Mouse (Mus musculus) forebrain, postnatal 0 days (tissue): Measurements from ENCODE around the gene Kcnmb1. TPM values are rescaled to one million over a fixed set of nuclear protein-coding genes. Genes with fewer than 3 reads are reported as not detected.

Source experiments
- ATAC-seq: fragments of 200-750 bp; cut with Nextera tagmentation; 2 replicates; pipeline ENCODE4 v1.8.0; 2017; ENCODE audit warnings: mild to moderate bottlenecking, moderate library complexity
- DNase-seq: peaks from one replicate; pipeline ENCODE4 v3.0.0-alpha.2; 2015
- H3K27ac ChIP-seq: fragments of 300-500 bp; sonication (generic); 2 replicates; pipeline ENCODE4 v1.5.1; 2014; ENCODE audit warnings: low read depth, mild to moderate bottlenecking, antibody characterized with exemption, low read length, moderate library complexity, mixed read lengths
- H3K27me3 ChIP-seq: fragments of 300-500 bp; sonication (generic); 2 replicates; pipeline ENCODE4 v1.6.1; 2014; ENCODE audit warnings: mild to moderate bottlenecking, low read length, mixed read lengths; ENCODE audit not compliant: insufficient read depth
- H3K36me3 ChIP-seq: fragments of 300-500 bp; sonication (generic); 2 replicates; pipeline ENCODE4 v1.6.1; 2014; ENCODE audit warnings: mild to moderate bottlenecking, moderate library complexity; ENCODE audit not compliant: insufficient read depth
- H3K4me1 ChIP-seq: fragments of 300-500 bp; sonication (generic); 2 replicates; pipeline ENCODE4 v1.6.1; 2014; ENCODE audit warnings: antibody characterized with exemption; ENCODE audit not compliant: insufficient read depth
- H3K4me2 ChIP-seq: fragments of 300-500 bp; sonication (generic); 2 replicates; pipeline ENCODE4 v1.6.1; 2014; ENCODE audit warnings: low read depth, mild to moderate bottlenecking, moderate library complexity
- H3K4me3 ChIP-seq: fragments of 300-500 bp; sonication (generic); 2 replicates; pipeline ENCODE4 v1.5.1; 2014; ENCODE audit warnings: low read depth, low read length, mixed read lengths
- H3K9ac ChIP-seq: fragments of 300-500 bp; sonication (generic); 2 replicates; pipeline ENCODE4 v1.6.1; 2014; ENCODE audit warnings: mild to moderate bottlenecking
- H3K9me3 ChIP-seq: fragments of 300-500 bp; sonication (generic); 2 replicates; pipeline ENCODE4 v1.6.1; 2016; ENCODE audit warnings: low read length
- CTCF ChIP-seq: sonication (generic); IDR thresholded peaks from 2 replicates; pipeline ENCODE4 v1.5.1; 2016; ENCODE audit warnings: antibody characterized with exemption, control low read depth, low read depth
- WGBS: fragments of 180-500 bp; shearing (Covaris S2); extraction: QIAGEN DNeasy Blood & Tissue Kit; methylation state at CpG from one replicate; pipeline ENCODE4 v1.1.7; 2014; 5-methylcytosine and 5-hydroxymethylcytosine counted together
- polyA plus RNA-seq: library from polyadenylated mRNA; unstranded; fragments of >200 nt; fragmentation: Nextera tagmentation; extraction: Ambion mirVana; gene quantifications from 2 replicates; pipeline ENCODE4 v1.2.1, GENCODE M21; 2015
- total RNA-seq: library from RNA; depleted of rRNA; stranded (reverse); fragments of >200 nt; gene quantifications from 2 replicates; pipeline ENCODE4 v1.2.3, GENCODE M21; 2014

Gene Kcnmb1
- total and polyA plus RNA-seq, 2 experiments from 2014 or later: 0.10 TPM

DNA sequence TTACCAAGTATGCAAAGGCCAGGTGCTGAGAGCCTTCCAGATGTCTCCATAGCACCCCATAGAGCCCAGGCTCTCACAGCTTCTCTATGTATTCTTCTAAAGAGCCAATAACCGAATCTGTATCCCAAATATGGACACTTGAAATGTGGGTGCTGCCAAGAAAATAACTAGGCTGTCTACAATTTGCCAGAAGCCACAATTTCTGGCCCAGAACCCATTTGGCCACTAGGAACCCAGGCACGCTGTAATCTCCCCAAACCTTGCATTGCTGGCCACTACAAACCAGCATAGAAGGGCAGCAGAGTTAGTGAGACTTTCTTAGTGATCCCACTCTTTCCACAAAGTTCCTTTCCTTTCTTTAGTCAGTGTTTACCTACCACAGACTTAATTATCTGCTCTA, 12.3 kb downstream of the Kcnmb1 start:
- H3K4me2 ChIP-seq: no peak overlapping the region
- H3K9me3 ChIP-seq: no peaks in the 10 kb centered on the region
- H3K27me3 ChIP-seq: no peaks in the 10 kb centered on the region
- no peak for ATAC-seq
- DNase-seq: no peak
- H3K4me3 ChIP-seq: no peak overlapping the region
- 71% methylated on average over 2 of the region's 2 CpGs for WGBS
- H3K36me3 ChIP-seq: no peaks in the 10 kb centered on the region
- no peak overlapping the region for H3K9ac ChIP-seq
- H3K4me1 ChIP-seq: no peaks in the 10 kb centered on the region
- H3K27ac ChIP-seq: no peak overlapping the region
- TF ChIP-seq CTCF: no peak

DNA sequence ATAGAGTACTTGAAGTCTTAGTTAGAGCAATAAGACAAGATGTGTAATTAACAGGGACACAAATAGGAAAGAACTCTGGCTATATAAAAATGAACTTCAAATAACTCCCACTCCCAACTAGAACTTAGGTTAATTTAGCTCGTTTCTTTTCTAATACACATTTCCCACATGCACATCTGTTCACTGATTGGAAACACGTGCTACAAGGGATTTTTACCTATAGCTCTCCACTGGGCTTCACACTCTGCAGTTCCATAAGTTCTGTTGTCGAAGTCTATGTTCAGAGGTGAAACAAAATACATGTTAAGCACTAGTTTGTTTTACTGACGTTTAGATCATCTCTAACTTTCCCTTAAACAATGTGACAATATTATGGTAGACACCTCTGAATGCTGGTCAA, 17.3 kb downstream of the Kcnmb1 start:
- no peak overlapping the region for H3K4me2 ChIP-seq
- H3K4me1 ChIP-seq: no peaks in the 10 kb centered on the region
- WGBS: 71% methylated on average over 4 of the region's 4 CpGs
- no peak overlapping the region for H3K27ac ChIP-seq
- no peak for TF ChIP-seq CTCF
- H3K9me3 ChIP-seq: no peaks in the 10 kb centered on the region
- DNase-seq (no peak), ATAC-seq (no peak)
- H3K4me3 ChIP-seq: no peak overlapping the region
- H3K27me3 ChIP-seq: no peaks in the 10 kb centered on the region
- H3K36me3 ChIP-seq: no peaks in the 10 kb centered on the region
- H3K9ac ChIP-seq: no peak overlapping the region

DNA sequence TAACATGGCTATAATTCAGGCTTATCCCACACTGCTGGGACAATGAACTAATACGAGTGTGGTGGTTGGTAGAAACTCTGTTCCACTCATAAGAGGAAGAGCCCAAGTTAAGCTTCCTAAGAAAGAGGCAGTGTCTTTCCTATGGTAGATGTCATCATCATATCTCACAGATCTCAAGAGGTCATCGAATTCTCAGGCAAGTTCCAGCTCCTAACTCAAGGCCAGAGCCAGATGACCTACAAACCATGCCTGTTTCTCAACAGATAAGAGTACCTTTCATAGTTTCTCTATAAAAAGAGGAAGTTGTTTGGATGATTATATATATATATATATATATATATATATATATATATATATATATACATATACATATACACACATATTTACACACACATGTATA, 23.7 kb downstream of the Kcnmb1 start:
- Histone ChIP-seq H3K27ac (no peak overlapping the region), H3K36me3 (no peaks in the 10 kb centered on the region), H3K4me1 (no peaks in the 10 kb centered on the region), H3K4me3 (no peak overlapping the region), H3K9me3 (no peaks in the 10 kb centered on the region), H3K9ac (no peak overlapping the region), H3K27me3 (no peaks in the 10 kb centered on the region), H3K4me2 (no peak overlapping the region)
- no peak for DNase-seq
- no peak for TF ChIP-seq CTCF
- 85% methylated on average over 2 of the region's 2 CpGs for WGBS
- no peak for ATAC-seq

DNA sequence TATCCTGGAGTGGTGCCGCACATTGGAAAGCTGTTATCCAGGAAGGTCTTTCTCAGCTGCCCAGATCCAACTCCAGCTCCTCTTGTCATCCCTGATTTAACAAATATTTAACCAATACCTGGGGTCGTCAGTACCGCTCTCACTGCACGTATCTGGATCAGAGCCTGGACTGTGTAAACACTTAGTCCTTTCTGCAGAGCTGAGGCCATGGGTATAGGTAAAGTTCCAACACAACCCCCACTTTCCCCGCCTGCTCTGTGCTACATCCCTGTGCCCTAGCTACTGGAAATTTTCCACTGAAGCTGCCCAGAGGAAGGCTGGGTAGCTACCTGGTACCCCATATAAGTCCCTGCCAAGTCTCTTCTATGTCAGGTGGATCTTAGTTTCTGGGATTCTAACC, 27.2 kb downstream of the Kcnmb1 start:
- ATAC-seq (no peak), DNase-seq (no peak)
- no peak overlapping the region for H3K27ac ChIP-seq
- no peak overlapping the region for H3K9ac ChIP-seq
- H3K4me2 ChIP-seq: no peak overlapping the region
- 82% methylated on average over 5 of the region's 5 CpGs for WGBS
- no peak overlapping the region for H3K4me3 ChIP-seq
- no peaks in the 10 kb centered on the region for H3K27me3 ChIP-seq
- no peak for TF ChIP-seq CTCF
- peaks cover 9% of the 10 kb centered on the region; the same call in 1 of the 2 replicates for H3K4me1 ChIP-seq
- no peaks in the 10 kb centered on the region for H3K36me3 ChIP-seq
- H3K9me3 ChIP-seq: no peaks in the 10 kb centered on the region

DNA sequence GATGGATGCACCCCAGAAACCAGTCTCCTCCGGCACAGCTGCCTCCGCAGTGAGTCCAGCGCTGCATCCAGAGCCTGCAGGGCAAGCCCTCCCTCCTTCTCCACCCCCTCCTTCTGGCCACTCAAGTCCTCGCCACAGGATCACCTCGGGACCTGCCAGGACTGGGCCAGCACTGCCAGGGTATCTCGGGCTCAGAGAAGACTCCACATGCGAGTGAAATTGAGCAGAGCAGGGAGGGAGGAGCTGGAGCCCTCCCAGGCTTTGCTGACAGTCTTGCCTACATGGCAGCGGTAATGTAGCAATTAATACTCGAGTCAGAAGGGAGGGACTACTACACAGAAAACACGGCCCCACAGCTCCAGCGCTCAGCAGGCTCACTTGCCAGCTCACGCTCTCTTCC, 30.1 kb downstream of the Kcnmb1 start, which contains the start of gene Kcnip1:
TSS of gene Kcnip1 (minus strand) at position 215 of the 400 bp plus-strand sequence.
- no peaks in the 10 kb centered on the region for H3K27me3 ChIP-seq
- no peaks in the 10 kb centered on the region for H3K9me3 ChIP-seq
- ATAC-seq (peak; percentile 67), DNase-seq (peak; percentile 41)
- 10% methylated on average over 12 of the region's 12 CpGs for WGBS
- no peak for TF ChIP-seq CTCF
- peaks cover 9% of the 10 kb centered on the region; the same call in 1 of the 2 replicates for H3K4me1 ChIP-seq
- peak within 1 kb of the TSS; percentile 25 for H3K4me2 ChIP-seq
- no peak within 1 kb of the TSS for H3K27ac ChIP-seq
- H3K4me3 ChIP-seq: no peak within 1 kb of the TSS
- no peak within 1 kb of the TSS for H3K9ac ChIP-seq
- no peaks in the 10 kb centered on the region for H3K36me3 ChIP-seq

DNA sequence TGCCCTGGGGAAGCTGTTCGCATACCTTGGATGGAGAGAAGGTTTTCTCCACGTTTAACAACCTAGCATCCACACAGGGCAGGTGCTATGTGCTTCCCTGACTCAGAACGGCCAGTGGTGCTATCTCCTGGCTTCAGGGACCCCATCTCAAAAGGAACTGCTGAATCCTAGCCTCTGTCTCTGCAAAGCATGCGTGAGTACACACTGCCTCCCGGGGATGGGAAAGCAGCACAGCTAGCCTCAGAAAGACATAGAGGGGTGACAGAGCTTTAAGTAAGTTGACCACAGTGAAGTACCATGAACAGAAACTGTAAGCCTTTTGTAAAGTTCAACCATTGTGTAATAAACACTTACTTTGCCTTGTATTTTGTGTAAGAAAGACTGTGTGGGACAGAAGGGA, 30.7 kb downstream of the Kcnmb1 start:
- Histone ChIP-seq H3K27me3 (no peaks in the 10 kb centered on the region), H3K9me3 (no peaks in the 10 kb centered on the region), H3K4me1 (peaks cover 9% of the 10 kb centered on the region; the same call in 1 of the 2 replicates), H3K36me3 (no peaks in the 10 kb centered on the region), H3K4me2 (peak overlapping the region; percentile 25), H3K27ac (no peak overlapping the region), H3K9ac (no peak overlapping the region), H3K4me3 (no peak overlapping the region)
- WGBS: 67% methylated on average over 5 of the region's 5 CpGs
- ATAC-seq (no peak), DNase-seq (no peak)
- peak; percentile 38 for TF ChIP-seq CTCF

DNA sequence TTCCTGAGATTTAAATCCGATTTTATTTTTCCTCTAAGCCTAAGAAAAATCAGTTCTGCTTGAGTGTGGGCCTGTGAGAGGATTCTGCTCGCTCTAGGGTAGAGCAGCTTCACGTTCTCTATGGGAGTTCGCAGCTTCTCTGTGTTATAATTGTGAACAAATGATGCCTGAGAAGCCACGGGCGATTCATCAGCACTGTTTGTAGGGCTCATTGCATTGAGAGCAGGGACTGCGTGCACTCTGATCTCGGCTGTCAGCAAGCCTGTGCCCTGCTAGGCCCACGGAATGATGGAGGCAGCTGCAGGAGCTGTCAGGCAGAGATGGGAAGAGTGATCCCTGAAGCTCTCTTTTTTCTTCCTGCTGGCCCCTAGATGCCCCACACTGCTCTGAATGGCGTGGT, 35.4 kb downstream of the Kcnmb1 start:
- no peak overlapping the region for H3K9ac ChIP-seq
- no peak overlapping the region for H3K4me3 ChIP-seq
- 57% methylated on average over 10 of the region's 10 CpGs for WGBS
- no peaks in the 10 kb centered on the region for H3K9me3 ChIP-seq
- ATAC-seq: no peak
- no peak for DNase-seq
- no peak overlapping the region for H3K4me2 ChIP-seq
- H3K27ac ChIP-seq: no peak overlapping the region
- H3K27me3 ChIP-seq: no peaks in the 10 kb centered on the region
- peaks cover under 1% of the 10 kb centered on the region; the same call in 1 of the 2 replicates for H3K4me1 ChIP-seq
- no peaks in the 10 kb centered on the region for H3K36me3 ChIP-seq
- no peak for TF ChIP-seq CTCF

DNA sequence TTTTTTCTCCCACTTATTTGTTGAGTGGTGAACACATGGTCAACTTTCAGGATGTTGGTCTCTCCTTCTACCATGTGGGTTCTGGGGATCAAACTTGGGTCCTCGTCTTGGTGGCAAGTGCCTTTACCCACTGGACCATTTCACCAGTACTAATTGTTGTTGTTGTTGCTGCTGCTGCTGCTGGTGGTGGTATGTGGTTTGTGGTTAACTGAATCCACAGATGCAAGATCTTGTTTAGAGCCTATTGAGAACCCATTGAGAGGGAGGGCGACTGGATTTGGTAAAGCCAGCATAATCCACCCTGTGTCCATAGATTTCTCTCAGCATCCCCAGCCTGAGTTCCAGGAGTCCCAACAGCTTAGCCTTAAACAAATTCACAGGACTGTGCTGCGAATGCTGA, 37.6 kb downstream of the Kcnmb1 start:
- ATAC-seq (no peak), DNase-seq (no peak)
- Histone ChIP-seq H3K9me3 (no peaks in the 10 kb centered on the region), H3K27me3 (no peaks in the 10 kb centered on the region), H3K27ac (no peak overlapping the region), H3K4me2 (no peak overlapping the region), H3K36me3 (no peaks in the 10 kb centered on the region), H3K4me3 (no peak overlapping the region), H3K4me1 (no peaks in the 10 kb centered on the region), H3K9ac (no peak overlapping the region)
- TF ChIP-seq CTCF: no peak
- 84% methylated on average over 3 of the region's 3 CpGs for WGBS
